In genomic region chr1:193270965-193271763, GRCm38 (mm10) we compare ENCODE assay signal across 12 mouse cellular contexts. TPM values are rescaled to one million over a fixed set of nuclear protein-coding genes. Genes with fewer than 3 reads are reported as not detected.
DNase-seq lines count a peak whose midpoint lies in the region; ATAC-seq and TF ChIP-seq lines count a peak whose summit lies in the region.
"Had no signal": no experiment of that assay in that cellular context is flagged by ENCODE, and none has a peak within 500 bp of the region (broad histone marks: within the 10 kb centered on the region; RNA-seq: fewer than 3 reads in every experiment).

No protein-coding gene starts in this region.

- peak; percentile 42 for DNase-seq in embryo, embryonic 10 days (ENCODE audit: low spot score)
- DNase-seq in embryo, embryonic 10.5 days (ENCODE audit: low spot score): no peak
- no peak for DNase-seq in midbrain, embryonic 10.5 days (ENCODE audit: low spot score)
- no peak for DNase-seq in thymus, postnatal 10 days (ENCODE audit: low spot score in 2 of 2)
- DNase-seq in hindbrain, postnatal 0 days (ENCODE audit: low spot score): no peak
- DNase-seq: B cell, adult 2 months; embryo, embryonic 11 days; gastrocnemius, postnatal 10 days; right cerebral cortex, postnatal 25 days had no signal

- peaks cover 13% of the 10 kb centered on the region for H3K4me1 ChIP-seq in midbrain, embryonic 12.5 days
- peaks cover 33% of the 10 kb centered on the region for H3K4me1 ChIP-seq in midbrain, embryonic 10.5 days
- peaks cover 9% of the 10 kb centered on the region; the same call in 1 of the 2 replicates for H3K4me1 ChIP-seq in liver, embryonic 12.5 days
- H3K4me1 ChIP-seq in stomach, embryonic 16.5 days (ENCODE audit: control insufficient read depth, insufficient read depth, low read length): peaks cover 18% of the 10 kb centered on the region
- 0 out of 2 replicates have a peak, but pooled peaks cover 4% of the 10 kb centered on the region for H3K4me1 ChIP-seq in hindbrain, postnatal 0 days (ENCODE audit: insufficient read depth, low read length)

- no peak overlapping the region for H3K9ac ChIP-seq in midbrain, embryonic 12.5 days (replicated peaks)
- no peak overlapping the region for H3K9ac ChIP-seq in liver, embryonic 12.5 days
- peak overlapping the region; percentile 79 for H3K9ac ChIP-seq in stomach, embryonic 16.5 days (ENCODE audit: low read length)
- no peak overlapping the region for H3K9ac ChIP-seq in hindbrain, postnatal 0 days (replicated peaks; ENCODE audit: low read length)

- no peaks in the 10 kb centered on the region for H3K9me3 ChIP-seq in midbrain, embryonic 12.5 days
- H3K9me3 ChIP-seq in midbrain, embryonic 10.5 days (replicated peaks): no peaks in the 10 kb centered on the region
- H3K9me3 ChIP-seq in liver, embryonic 12.5 days (replicated peaks): no peaks in the 10 kb centered on the region
- H3K9me3 ChIP-seq in stomach, embryonic 16.5 days (replicated peaks; ENCODE audit: control insufficient read depth, low read length): no peaks in the 10 kb centered on the region
- H3K9me3 ChIP-seq in hindbrain, postnatal 0 days (ENCODE audit: low read length): no peaks in the 10 kb centered on the region

- H3K4me3 ChIP-seq in midbrain, embryonic 12.5 days: no peak overlapping the region
- no peak overlapping the region for H3K4me3 ChIP-seq in midbrain, embryonic 10.5 days
- H3K4me3 ChIP-seq in liver, embryonic 12.5 days: no peak overlapping the region
- peak overlapping the region; percentile 52 for H3K4me3 ChIP-seq in stomach, embryonic 16.5 days (replicated peaks; ENCODE audit: low read length)
- no peak overlapping the region for H3K4me3 ChIP-seq in hindbrain, postnatal 0 days (ENCODE audit: low read length)

- WGBS in midbrain, embryonic 12.5 days: 72% methylated on average over 6 of the region's 6 CpGs
- WGBS in midbrain, embryonic 10.5 days: 64% methylated on average over 6 of the region's 6 CpGs
- 38% methylated on average over 6 of the region's 6 CpGs for WGBS in liver, embryonic 12.5 days (ENCODE audit: insufficient replicate concordance)
- 38% methylated on average over 6 of the region's 6 CpGs for WGBS in stomach, embryonic 16.5 days
- 66% methylated on average over 5 of the region's 6 CpGs for WGBS in hindbrain, postnatal 0 days

- TF ChIP-seq CTCF in hindbrain, postnatal 0 days (IDR thresholded peaks at IDR 0.05; ENCODE audit: low read depth): no peak

- no peaks in the 10 kb centered on the region for H3K36me3 ChIP-seq in midbrain, embryonic 12.5 days
- H3K36me3 ChIP-seq in midbrain, embryonic 10.5 days: no peaks in the 10 kb centered on the region
- H3K36me3 ChIP-seq in liver, embryonic 12.5 days: no peaks in the 10 kb centered on the region
- no peaks in the 10 kb centered on the region for H3K36me3 ChIP-seq in stomach, embryonic 16.5 days (ENCODE audit: control insufficient read depth, insufficient read depth, low read length)
- H3K36me3 ChIP-seq in hindbrain, postnatal 0 days (ENCODE audit: insufficient read depth, low read length): no peaks in the 10 kb centered on the region

- no peak for ATAC-seq in midbrain, embryonic 12.5 days (ENCODE audit: low FRiP score, low read depth)
- ATAC-seq in liver, embryonic 12.5 days: no peak
- ATAC-seq in stomach, embryonic 16.5 days (ENCODE audit: insufficient read depth, low FRiP score): no peak
- no peak for ATAC-seq in hindbrain, postnatal 0 days

- H3K27me3 ChIP-seq in midbrain, embryonic 12.5 days: no peaks in the 10 kb centered on the region
- no peaks in the 10 kb centered on the region; the same call in 1 of the 2 replicates for H3K27me3 ChIP-seq in midbrain, embryonic 10.5 days (ENCODE audit: low read depth, poor library complexity, severe bottlenecking)
- H3K27me3 ChIP-seq in liver, embryonic 12.5 days (replicated peaks): no peaks in the 10 kb centered on the region
- no peaks in the 10 kb centered on the region for H3K27me3 ChIP-seq in stomach, embryonic 16.5 days (ENCODE audit: control insufficient read depth, insufficient read depth, low read length)
- no peaks in the 10 kb centered on the region for H3K27me3 ChIP-seq in hindbrain, postnatal 0 days (ENCODE audit: insufficient read depth, low read length)

- H3K4me2 ChIP-seq in midbrain, embryonic 12.5 days (replicated peaks): 0 out of 2 replicates have a peak overlapping the region, but pooled peaks have one; percentile 67
- H3K4me2 ChIP-seq in liver, embryonic 12.5 days: peak overlapping the region; percentile 58
- H3K4me2 ChIP-seq in stomach, embryonic 16.5 days (ENCODE audit: low read depth, low read length): peak overlapping the region; percentile 71
- no peak overlapping the region for H3K4me2 ChIP-seq in hindbrain, postnatal 0 days (ENCODE audit: low read depth, low read length)

- no peak overlapping the region for H3K27ac ChIP-seq in midbrain, embryonic 12.5 days (replicated peaks)
- no peak overlapping the region for H3K27ac ChIP-seq in midbrain, embryonic 10.5 days (replicated peaks)
- H3K27ac ChIP-seq in liver, embryonic 12.5 days: no peak overlapping the region
- peak overlapping the region; percentile 92; the same call in 1 of the 2 replicates for H3K27ac ChIP-seq in stomach, embryonic 16.5 days (ENCODE audit: low read length)
- no peak overlapping the region for H3K27ac ChIP-seq in hindbrain, postnatal 0 days

RNA-seq across cellular contexts. Expression of gene G0s2, which starts 1.9 kb away (rescaled TPM):
- 10.1 and 11.0 TPM in 2 replicates for polyA plus RNA-seq in midbrain, embryonic 12.5 days (2016; fragmentation: Nextera tagmentation; extraction: Ambion mirVana)
- polyA plus RNA-seq in midbrain, embryonic 10.5 days (2016; fragmentation: Nextera tagmentation; extraction: Ambion mirVana): 9.0 and 10.3 TPM in 2 replicates
- 23.8 and 27.0 TPM in 2 replicates for polyA plus RNA-seq in liver, embryonic 12.5 days (2016; fragmentation: Nextera tagmentation; extraction: Ambion mirVana)
- polyA plus RNA-seq in stomach, embryonic 16.5 days (2015; fragmentation: Nextera tagmentation; extraction: Ambion mirVana): 36.5 and 46.7 TPM in 2 replicates
- 7.4 and 12.1 TPM in 2 replicates for total RNA-seq in hindbrain, postnatal 0 days (2014; rRNA removed)
- 7.0 and 9.1 TPM in 2 replicates for polyA plus RNA-seq in hindbrain, postnatal 0 days (2015; fragmentation: Nextera tagmentation; extraction: Ambion mirVana)

RNA-seq across cellular contexts. Expression of gene Hsd11b1, which starts 7.3 kb away (rescaled TPM):
- not detected in 2 replicates for polyA plus RNA-seq in midbrain, embryonic 12.5 days (2016; fragmentation: Nextera tagmentation; extraction: Ambion mirVana)
- 0.09 TPM in 1 of 2 replicates, not detected in the other for polyA plus RNA-seq in midbrain, embryonic 10.5 days (2016; fragmentation: Nextera tagmentation; extraction: Ambion mirVana)
- 0.89 and 1.2 TPM in 2 replicates for polyA plus RNA-seq in liver, embryonic 12.5 days (2016; fragmentation: Nextera tagmentation; extraction: Ambion mirVana)
- polyA plus RNA-seq in stomach, embryonic 16.5 days (2015; fragmentation: Nextera tagmentation; extraction: Ambion mirVana): 2.1 and 3.0 TPM in 2 replicates
- total RNA-seq in hindbrain, postnatal 0 days (2014; rRNA removed): 2.3 and 2.5 TPM in 2 replicates
- 2.5 and 2.7 TPM in 2 replicates for polyA plus RNA-seq in hindbrain, postnatal 0 days (2015; fragmentation: Nextera tagmentation; extraction: Ambion mirVana)
